Mouse (Mus musculus) midbrain, embryonic 13.5 days (tissue): ENCODE measurements around the gene Ramp1. TPM values are rescaled to one million over a fixed set of nuclear protein-coding genes. Genes with fewer than 3 reads are reported as not detected.
A peak's percentile ranks its signal among the peaks of the same experiment; 100 is the strongest.

Experiments used
- ATAC-seq: fragments of 200-750 bp; cut with Nextera tagmentation; 2 replicates; pipeline ENCODE4 v1.8.0; 2017; ENCODE audit warnings: mild to moderate bottlenecking, moderate TSS enrichment, moderate library complexity
- H3K27ac ChIP-seq: fragments of 300-500 bp; sonication (generic); 2 replicates; pipeline ENCODE4 v1.5.1; 2015; ENCODE audit warnings: inconsistent platforms, mild to moderate bottlenecking, moderate library complexity
- H3K27me3 ChIP-seq: fragments of 300-500 bp; sonication (generic); 2 replicates; pipeline ENCODE4 v1.6.1; 2015; ENCODE audit warnings: mild to moderate bottlenecking, inconsistent platforms
- H3K36me3 ChIP-seq: fragments of 300-500 bp; sonication (generic); 2 replicates; pipeline ENCODE4 v1.6.1; 2015; ENCODE audit warnings: mild to moderate bottlenecking, inconsistent platforms
- H3K4me1 ChIP-seq: fragments of 300-500 bp; sonication (generic); replicated peaks from 2 replicates; pipeline ENCODE4 v1.6.1; 2015; ENCODE audit warnings: inconsistent platforms
- H3K4me2 ChIP-seq: fragments of 300-500 bp; sonication (generic); replicated peaks from 2 replicates; pipeline ENCODE4 v1.6.1; 2015; ENCODE audit warnings: moderate library complexity, mild to moderate bottlenecking, inconsistent platforms
- H3K4me3 ChIP-seq: fragments of 300-500 bp; sonication (generic); replicated peaks from 2 replicates; pipeline ENCODE4 v1.5.1; 2015; ENCODE audit warnings: mild to moderate bottlenecking, inconsistent platforms
- H3K9ac ChIP-seq: fragments of 300-500 bp; sonication (generic); replicated peaks from 2 replicates; pipeline ENCODE4 v1.6.1; 2015; ENCODE audit warnings: mild to moderate bottlenecking, inconsistent platforms
- H3K9me3 ChIP-seq: fragments of 300-500 bp; sonication (generic); 2 replicates; pipeline ENCODE4 v1.6.1; 2016; ENCODE audit warnings: mild to moderate bottlenecking, inconsistent platforms
- WGBS: fragments of 180-500 bp; shearing (Covaris S2); methylation state at CpG from one replicate; pipeline ENCODE4 v1.1.7; 2015; 5-methylcytosine and 5-hydroxymethylcytosine counted together
- polyA plus RNA-seq: library from polyadenylated mRNA; unstranded; fragments of >200 nt; fragmentation: Nextera tagmentation; extraction: Ambion mirVana; gene quantifications from 2 replicates; pipeline ENCODE4 v1.2.1, GENCODE M21; 2015

The Ramp1 gene
- polyA plus RNA-seq, 1 experiment from 2014 or later = 1.2 TPM

GRCm38 (mm10) chr1:91249564-91250414 is 70.2 kb downstream of the Ramp1 start, which contains the start of gene Ube2f:
Gene Ube2f (plus strand): TSS chr1:91250304.
- WGBS = under 1% methylated on average over 43 of the region's 43 CpGs
- H3K9me3 ChIP-seq = no peaks in the 10 kb centered on the region

GRCm38 (mm10) chr1:91250415-91251147 is 71.0 kb downstream of the Ramp1 start:
- ATAC-seq = peak; percentile 10; the same call in 1 of the 2 replicates
- H3K9ac ChIP-seq = peak overlapping the region; percentile 99
- no peaks in the 10 kb centered on the region for H3K27me3 ChIP-seq
- 0 out of 2 replicates have a peak, but pooled peaks cover 2% of the 10 kb centered on the region for H3K36me3 ChIP-seq
- peaks cover 27% of the 10 kb centered on the region for H3K4me1 ChIP-seq
- H3K4me2 ChIP-seq = peak overlapping the region; percentile 93
- peak overlapping the region; percentile 82 for H3K27ac ChIP-seq
- WGBS = under 1% methylated on average over 42 of the region's 70 CpGs
- H3K9me3 ChIP-seq = no peaks in the 10 kb centered on the region
- peak overlapping the region; percentile 99 for H3K4me3 ChIP-seq

More at GRCm38 (mm10) chr1:91249564-91250414, 70.2 kb downstream of the Ramp1 start, which contains the start of gene Ube2f:
- H3K9ac ChIP-seq = peak within 1 kb of the TSS; percentile 99
- peak within 1 kb of the TSS; percentile 93 for H3K4me2 ChIP-seq
- H3K27ac ChIP-seq = peak within 1 kb of the TSS; percentile 82
- 0 out of 2 replicates have a peak, but pooled peaks cover 2% of the 10 kb centered on the region for H3K36me3 ChIP-seq
- peaks cover 27% of the 10 kb centered on the region for H3K4me1 ChIP-seq
- ATAC-seq = peak; percentile 100
- H3K27me3 ChIP-seq = no peaks in the 10 kb centered on the region
- peak within 1 kb of the TSS; percentile 99 for H3K4me3 ChIP-seq

GRCm38 (mm10) chr1:91251148-91251650 is 71.6 kb downstream of the Ramp1 start:
- Histone ChIP-seq H3K27ac (no peak overlapping the region), H3K4me1 (peaks cover 27% of the 10 kb centered on the region), H3K4me2 (peak overlapping the region; percentile 93), H3K27me3 (no peaks in the 10 kb centered on the region), H3K9me3 (no peaks in the 10 kb centered on the region), H3K4me3 (peak overlapping the region; percentile 99), H3K9ac (peak overlapping the region; percentile 99), H3K36me3 (0 out of 2 replicates have a peak, but pooled peaks cover 2% of the 10 kb centered on the region)
- WGBS = 55% methylated on average over 5 of the region's 5 CpGs
- ATAC-seq = no peak

- H3K9ac ChIP-seq = 0 out of 2 replicates have a peak overlapping the region, but pooled peaks have one; percentile 40
- no peaks in the 10 kb centered on the region for H3K9me3 ChIP-seq
- peak overlapping the region; percentile 93 for H3K4me2 ChIP-seq
- no peak overlapping the region for H3K27ac ChIP-seq
- H3K36me3 ChIP-seq = 0 out of 2 replicates have a peak, but pooled peaks cover 2% of the 10 kb centered on the region
- ATAC-seq = no peak
- H3K27me3 ChIP-seq = no peaks in the 10 kb centered on the region
- peak overlapping the region; percentile 99 for H3K4me3 ChIP-seq
- peaks cover 27% of the 10 kb centered on the region for H3K4me1 ChIP-seq
- WGBS = 64% methylated on average over 8 of the region's 8 CpGs
Observed at GRCm38 (mm10) chr1:91251927-91252326, 72.3 kb downstream of the Ramp1 start.

GRCm38 (mm10) chr1:91257918-91258317 is 78.3 kb downstream of the Ramp1 start:
- Histone ChIP-seq H3K27ac (no peak overlapping the region), H3K27me3 (no peaks in the 10 kb centered on the region), H3K4me2 (no peak overlapping the region), H3K36me3 (0 out of 2 replicates have a peak, but pooled peaks cover 2% of the 10 kb centered on the region), H3K4me1 (peaks cover 3% of the 10 kb centered on the region), H3K9me3 (no peaks in the 10 kb centered on the region), H3K4me3 (no peak overlapping the region), H3K9ac (no peak overlapping the region)
- no peak for ATAC-seq

GRCm38 (mm10) chr1:91259794-91260193 is 80.2 kb downstream of the Ramp1 start:
- no peak overlapping the region for H3K9ac ChIP-seq
- no peaks in the 10 kb centered on the region for H3K36me3 ChIP-seq
- H3K27me3 ChIP-seq = no peaks in the 10 kb centered on the region
- no peak for ATAC-seq
- no peak overlapping the region for H3K4me2 ChIP-seq
- WGBS = 90% methylated on average over 5 of the region's 5 CpGs
- H3K27ac ChIP-seq = no peak overlapping the region
- no peak overlapping the region for H3K4me3 ChIP-seq
- no peaks in the 10 kb centered on the region for H3K4me1 ChIP-seq
- H3K9me3 ChIP-seq = no peaks in the 10 kb centered on the region

- Histone ChIP-seq H3K27ac (no peak overlapping the region), H3K4me1 (no peaks in the 10 kb centered on the region), H3K36me3 (peaks cover 10% of the 10 kb centered on the region), H3K27me3 (no peaks in the 10 kb centered on the region), H3K4me2 (no peak overlapping the region), H3K4me3 (no peak overlapping the region), H3K9me3 (no peaks in the 10 kb centered on the region), H3K9ac (no peak overlapping the region)
- no peak for ATAC-seq
- WGBS = 93% methylated on average over 7 of the region's 7 CpGs
Observed at GRCm38 (mm10) chr1:91262508-91262907, 82.9 kb downstream of the Ramp1 start.

GRCm38 (mm10) chr1:91272260-91272659 is 92.6 kb downstream of the Ramp1 start:
- H3K9me3 ChIP-seq = no peaks in the 10 kb centered on the region
- peaks cover 19% of the 10 kb centered on the region for H3K36me3 ChIP-seq
- no peak overlapping the region for H3K27ac ChIP-seq
- 94% methylated on average over 2 of the region's 2 CpGs for WGBS
- ATAC-seq = no peak
- no peaks in the 10 kb centered on the region for H3K27me3 ChIP-seq
- no peak overlapping the region for H3K4me2 ChIP-seq
- no peak overlapping the region for H3K4me3 ChIP-seq
- H3K4me1 ChIP-seq = no peaks in the 10 kb centered on the region
- no peak overlapping the region for H3K9ac ChIP-seq

Other genes starting within 250 kb of the Ramp1 start
- gene Prlh, start 226.7 kb upstream of the Ramp1 start, polyA plus RNA-seq = not detected in 2 replicates
- 0.23 TPM in 1 of 2 replicates, not detected in the other for gene Rab17, start 210.2 kb upstream of the Ramp1 start, polyA plus RNA-seq
- 23.0 and 23.6 TPM in 2 replicates for gene Lrrfip1, start 181.1 kb upstream of the Ramp1 start, polyA plus RNA-seq
- 0.34 and 0.45 TPM in 2 replicates for gene Rbm44, start 34.7 kb upstream of the Ramp1 start, polyA plus RNA-seq
- gene Ube2f, start 70.5 kb downstream of the Ramp1 start, polyA plus RNA-seq = 70.5 and 72.8 TPM in 2 replicates
- 11.6 and 12.4 TPM in 2 replicates for gene Scly, start 118.5 kb downstream of the Ramp1 start, polyA plus RNA-seq
- gene Espnl, start 142.3 kb downstream of the Ramp1 start, polyA plus RNA-seq = 0.15 and 0.21 TPM in 2 replicates
- gene Klhl30, start 171.2 kb downstream of the Ramp1 start, polyA plus RNA-seq = 0.07 TPM in 1 of 2 replicates, not detected in the other
- gene Erfe, start 186.6 kb downstream of the Ramp1 start, polyA plus RNA-seq = 0.24 and 0.55 TPM in 2 replicates
- gene Ilkap, start 219.0 kb downstream of the Ramp1 start, polyA plus RNA-seq = 148 and 155 TPM in 2 replicates
- 316 and 357 TPM in 2 replicates for gene Hes6, start 234.2 kb downstream of the Ramp1 start, polyA plus RNA-seq